Mouse (Mus musculus): ENCODE data around the gene Cd69. TPM values are rescaled to one million over a fixed set of nuclear protein-coding genes. Genes with fewer than 3 reads are reported as not detected.

Gene Cd69
- polyA plus RNA-seq (2012; rRNA removed) = 0.09 and 0.10 TPM in 2 replicates

GRCm38 (mm10) chr6:129275220-129275619 lies at the start of gene Cd69:
Cd69 (minus strand) TSS chr6:129275436.

Other genes with a start within 250 kb of the Cd69 start
- gene Klrb1f, start 229.5 kb downstream of the Cd69 start, polyA plus RNA-seq (2012; rRNA removed) = 0.10 and 0.16 TPM in 2 replicates
- gene Clec2e, start 174.5 kb downstream of the Cd69 start, polyA plus RNA-seq (2012; rRNA removed) = 4.2 and 5.4 TPM in 2 replicates
- 33.9 and 39.2 TPM in 2 replicates for gene Clec2d, start 94.8 kb downstream of the Cd69 start, polyA plus RNA-seq (2012; rRNA removed)
- gene 4922502D21Rik, start 56.4 kb upstream of the Cd69 start, polyA plus RNA-seq (2012; rRNA removed) = not detected in 2 replicates
- gene Clec12a, start 67.3 kb upstream of the Cd69 start, polyA plus RNA-seq (2012; rRNA removed) = 0.07 and 0.12 TPM in 2 replicates
- gene Clec12b, start 110.4 kb upstream of the Cd69 start, polyA plus RNA-seq (2012; rRNA removed) = not detected in 2 replicates
- gene Clec1b, start 121.9 kb upstream of the Cd69 start, polyA plus RNA-seq (2012; rRNA removed) = 0.08 TPM in 1 of 2 replicates, not detected in the other
- 0.41 and 0.50 TPM in 2 replicates for gene Clec9a, start 133.4 kb upstream of the Cd69 start, polyA plus RNA-seq (2012; rRNA removed)
- gene Clec1a, start 176.6 kb upstream of the Cd69 start, polyA plus RNA-seq (2012; rRNA removed) = 0.52 and 0.74 TPM in 2 replicates
- gene Olr1, start 231.7 kb upstream of the Cd69 start, polyA plus RNA-seq (2012; rRNA removed) = not detected in 2 replicates
- gene Tmem52b, start 237.1 kb upstream of the Cd69 start, polyA plus RNA-seq (2012; rRNA removed) = not detected in 2 replicates